Mouse (Mus musculus) myocyte (in vitro differentiated cells): ENCODE measurements at regions not wholly inside any gene's neighbourhood (a gene's known extent, or its start where the extent isn't known, plus 50 kb on each side); places are given as distances from the start of the nearest gene placed in this dataset.

Experiments
- CEBPB ChIP-seq: IDR thresholded peaks from 2 replicates; pipeline ENCODE4 v1.6.1; 2011; ENCODE audit warnings: mild to moderate bottlenecking, moderate library complexity; ENCODE audit not compliant: poor library complexity, insufficient read depth, severe bottlenecking
- E2F4 ChIP-seq: IDR thresholded peaks from one replicate; pipeline ENCODE4 v1.6.1; 2011; ENCODE audit warnings: mild to moderate bottlenecking, control low read depth, moderate library complexity; ENCODE audit not compliant: insufficient read depth
- MAX ChIP-seq: IDR thresholded peaks from one replicate; pipeline ENCODE4 v1.6.1; 2011; ENCODE audit warnings: low read depth, mild to moderate bottlenecking, control low read depth
- MYOD1 ChIP-seq, 3 experiments: IDR thresholded peaks; one replicate each; pipeline ENCODE4 v1.6.1; 2011; ENCODE audit warnings: control low read depth in 2 of 3, low read depth in 2 of 3, mild to moderate bottlenecking in 2 of 3, moderate library complexity in 1 of 3; ENCODE audit not compliant: insufficient read length in 2 of 3, control insufficient read depth in 1 of 3
- POLR2A ChIP-seq: IDR thresholded peaks from one replicate; pipeline ENCODE4 v1.6.1; 2011; ENCODE audit warnings: low read depth, mild to moderate bottlenecking, control low read depth, moderate library complexity; ENCODE audit not compliant: insufficient read length
- POLR2AphosphoS2 ChIP-seq: IDR thresholded peaks from one replicate; pipeline ENCODE4 v1.6.1; 2011; ENCODE audit warnings: low read depth, control low read depth; ENCODE audit not compliant: insufficient read length
- TCF12 ChIP-seq: IDR thresholded peaks from one replicate; pipeline ENCODE4 v1.6.1; 2011; ENCODE audit warnings: mild to moderate bottlenecking, control low read depth; ENCODE audit not compliant: poor library complexity, insufficient read depth, severe bottlenecking
- TCF3 ChIP-seq: IDR thresholded peaks from one replicate; pipeline ENCODE4 v1.6.1; 2011; ENCODE audit warnings: low read depth, control low read depth; ENCODE audit not compliant: insufficient read length

DNA sequence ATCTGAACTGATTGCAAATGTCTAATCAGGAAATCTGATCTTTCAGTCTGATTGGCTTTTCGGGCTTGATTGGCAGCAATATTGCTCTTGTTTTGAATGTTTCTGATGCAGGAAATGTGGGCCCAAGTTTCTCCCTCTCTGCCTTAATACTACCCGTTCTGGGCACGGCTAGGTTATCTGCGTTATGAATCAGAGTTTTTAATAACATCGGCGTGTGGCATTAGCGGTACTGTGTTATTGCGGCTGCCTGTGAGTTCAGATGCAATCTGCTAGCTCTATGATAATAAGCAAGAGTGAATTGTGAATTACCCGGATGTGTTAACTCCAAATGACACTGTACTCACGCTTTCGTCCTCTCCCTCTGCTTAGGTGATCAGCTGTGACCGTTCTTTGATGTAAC is 316.2 kb upstream of the Kif2a start:
- no peak for TF ChIP-seq POLR2AphosphoS2
- TF ChIP-seq E2F4: no peak
- no peak for TF ChIP-seq POLR2A
- no peak for TF ChIP-seq TCF12
- TF ChIP-seq MAX: no peak
- TF ChIP-seq TCF3: no peak
- TF ChIP-seq CEBPB: no peak
- TF ChIP-seq MYOD1 (IDR thresholded peaks at IDR 0.05; ENCODE audit: control insufficient read depth in 1 of 3, insufficient read length in 2 of 3, low read depth in 2 of 3): no peak
